8 mouse cellular contexts compared by ENCODE assay signal in genomic region chr15:88864270-88865030, GRCm38 (mm10). TPM values are rescaled to one million over a fixed set of nuclear protein-coding genes. Genes with fewer than 3 reads are reported as not detected.
A peak's percentile ranks its signal among the peaks of the same experiment; 100 is the strongest.
DNase-seq lines count a peak whose midpoint lies in the region; ATAC-seq and TF ChIP-seq lines count a peak whose summit lies in the region.

No protein-coding gene starts in this region.

- H3K4me3 ChIP-seq in embryonic facial prominence, embryonic 15.5 days (replicated peaks): peak overlapping the region; percentile 87
- H3K4me3 ChIP-seq in intestine, postnatal 0 days (ENCODE audit: low read depth, low read length): peak overlapping the region; percentile 83
- H3K4me3 ChIP-seq in lung, postnatal 0 days (ENCODE audit: low read depth, low read length): peak overlapping the region; percentile 95

- peak; percentile 37 for TF ChIP-seq CTCF in intestine, postnatal 0 days (IDR thresholded peaks at IDR 0.05; ENCODE audit: low read depth)
- TF ChIP-seq CTCF in lung, postnatal 0 days (IDR thresholded peaks at IDR 0.05): peak; percentile 57

- 12% methylated on average over 22 of the region's 22 CpGs for WGBS in embryonic facial prominence, embryonic 15.5 days
- WGBS in intestine, postnatal 0 days: 18% methylated on average over 22 of the region's 22 CpGs
- WGBS in lung, postnatal 0 days: 21% methylated on average over 22 of the region's 22 CpGs

- no peaks in the 10 kb centered on the region for H3K27me3 ChIP-seq in embryonic facial prominence, embryonic 15.5 days
- H3K27me3 ChIP-seq in intestine, postnatal 0 days (replicated peaks; ENCODE audit: control insufficient read depth, insufficient read depth, low read length): no peaks in the 10 kb centered on the region
- no peaks in the 10 kb centered on the region for H3K27me3 ChIP-seq in lung, postnatal 0 days (replicated peaks; ENCODE audit: insufficient read depth, low read length)

- 0 out of 2 replicates have a peak overlapping the region, but pooled peaks have one; percentile 80 for H3K9ac ChIP-seq in embryonic facial prominence, embryonic 15.5 days
- H3K9ac ChIP-seq in intestine, postnatal 0 days (ENCODE audit: low read depth, low read length): peak overlapping the region; percentile 91
- peak overlapping the region; percentile 98 for H3K9ac ChIP-seq in lung, postnatal 0 days (replicated peaks; ENCODE audit: low read depth)

- DNase-seq in layer of hippocampus, adult 11-12 months (ENCODE audit: low spot score): peak; percentile 55
- DNase-seq in layer of hippocampus, postnatal 14 days (ENCODE audit: low spot score in 2 of 2): no peak
- peak; percentile 76 for DNase-seq in adipocyte (ENCODE audit: low spot score)
- no peak for DNase-seq in lung, postnatal 0 days (ENCODE audit: low spot score)
- no peak for DNase-seq in left cerebral cortex, adult 11 months (ENCODE audit: low spot score)
- no peak for DNase-seq in gastrocnemius, postnatal 4 days (ENCODE audit: low spot score in 2 of 2)

- peak overlapping the region; percentile 97 for H3K27ac ChIP-seq in embryonic facial prominence, embryonic 15.5 days (replicated peaks)
- peak overlapping the region; percentile 97 for H3K27ac ChIP-seq in intestine, postnatal 0 days (ENCODE audit: low read depth, low read length)
- H3K27ac ChIP-seq in lung, postnatal 0 days (ENCODE audit: low read length): peak overlapping the region; percentile 99

- ATAC-seq in embryonic facial prominence, embryonic 15.5 days (ENCODE audit: insufficient number of reproducible peaks, low FRiP score, low TSS enrichment, low read depth): no peak
- no peak for ATAC-seq in intestine, postnatal 0 days
- no peak; the same call in 1 of the 2 replicates for ATAC-seq in lung, postnatal 0 days

- no peaks in the 10 kb centered on the region for H3K9me3 ChIP-seq in embryonic facial prominence, embryonic 15.5 days (replicated peaks)
- no peaks in the 10 kb centered on the region for H3K9me3 ChIP-seq in intestine, postnatal 0 days (ENCODE audit: control insufficient read depth)
- no peaks in the 10 kb centered on the region for H3K9me3 ChIP-seq in lung, postnatal 0 days (ENCODE audit: low read length)

- no peak for TF ChIP-seq EP300 in lung, postnatal 0 days (IDR thresholded peaks at IDR 0.05)

- H3K4me1 ChIP-seq in embryonic facial prominence, embryonic 15.5 days: peaks cover 45% of the 10 kb centered on the region
- H3K4me1 ChIP-seq in intestine, postnatal 0 days (replicated peaks; ENCODE audit: control insufficient read depth, insufficient read depth, low read length): peaks cover 9% of the 10 kb centered on the region
- H3K4me1 ChIP-seq in lung, postnatal 0 days (ENCODE audit: insufficient read depth, low read depth, low read length): peaks cover 30% of the 10 kb centered on the region

- H3K4me2 ChIP-seq in embryonic facial prominence, embryonic 15.5 days (replicated peaks): peak overlapping the region; percentile 89
- H3K4me2 ChIP-seq in intestine, postnatal 0 days (replicated peaks; ENCODE audit: low read depth): peak overlapping the region; percentile 74
- H3K4me2 ChIP-seq in lung, postnatal 0 days (replicated peaks; ENCODE audit: low read depth, low read length): peak overlapping the region; percentile 82

- peaks cover 21% of the 10 kb centered on the region for H3K36me3 ChIP-seq in embryonic facial prominence, embryonic 15.5 days
- H3K36me3 ChIP-seq in intestine, postnatal 0 days (ENCODE audit: control insufficient read depth, insufficient read depth): peaks cover 17% of the 10 kb centered on the region; the same call in 1 of the 2 replicates
- H3K36me3 ChIP-seq in lung, postnatal 0 days (ENCODE audit: insufficient read depth, low read length): peaks cover 9% of the 10 kb centered on the region; the same call in 1 of the 2 replicates

RNA-seq across cellular contexts. Expression of gene Pim3, which starts 2.5 kb away (rescaled TPM):
- total RNA-seq in layer of hippocampus, postnatal 14 days (2021): 10 to 100 TPM; 40.8 to 48.4 TPM
- 63.0 and 64.8 TPM in 2 replicates for polyA plus RNA-seq in embryonic facial prominence, embryonic 15.5 days (2015; fragmentation: Nextera tagmentation; extraction: Ambion mirVana)
- 28.0 and 36.8 TPM in 2 replicates for polyA plus RNA-seq in intestine, postnatal 0 days (2015; fragmentation: Nextera tagmentation; extraction: Ambion mirVana)
- polyA plus RNA-seq in lung, postnatal 0 days (2015; fragmentation: Nextera tagmentation; extraction: Ambion mirVana): 66.0 and 69.6 TPM in 2 replicates
- total RNA-seq in gastrocnemius, postnatal 4 days (2021): 10 to 100 TPM; 18.5 to 21.0 TPM

RNA-seq across cellular contexts. Expression of gene Creld2, which starts 45.0 kb away (rescaled TPM):
- total RNA-seq in layer of hippocampus, postnatal 14 days (2021): 10 to 100 TPM; 17.3 to 26.1 TPM
- polyA plus RNA-seq in embryonic facial prominence, embryonic 15.5 days (2015; fragmentation: Nextera tagmentation; extraction: Ambion mirVana): 86.5 and 87.7 TPM in 2 replicates
- polyA plus RNA-seq in intestine, postnatal 0 days (2015; fragmentation: Nextera tagmentation; extraction: Ambion mirVana): 67.8 and 67.9 TPM in 2 replicates
- polyA plus RNA-seq in lung, postnatal 0 days (2015; fragmentation: Nextera tagmentation; extraction: Ambion mirVana): 62.6 and 76.5 TPM in 2 replicates
- total RNA-seq in gastrocnemius, postnatal 4 days (2021): 10 to 100 TPM; 20.8 to 22.0 TPM

RNA-seq across cellular contexts. Expression of gene Alg12, which starts 45.3 kb away (rescaled TPM):
- 10 to 100 TPM in 1 of 2 experiments, 1 to 10 TPM in 1; 9.2 to 12.0 TPM for total RNA-seq in layer of hippocampus, postnatal 14 days (2021)
- polyA plus RNA-seq in embryonic facial prominence, embryonic 15.5 days (2015; fragmentation: Nextera tagmentation; extraction: Ambion mirVana): 10.7 and 14.2 TPM in 2 replicates
- 7.3 and 8.4 TPM in 2 replicates for polyA plus RNA-seq in intestine, postnatal 0 days (2015; fragmentation: Nextera tagmentation; extraction: Ambion mirVana)
- 7.2 and 7.9 TPM in 2 replicates for polyA plus RNA-seq in lung, postnatal 0 days (2015; fragmentation: Nextera tagmentation; extraction: Ambion mirVana)
- 1 to 10 TPM; 6.9 to 9.0 TPM for total RNA-seq in gastrocnemius, postnatal 4 days (2021)

Comparison
In these comparisons a context has a peak if more than half of its experiments do, and no peak if none do; other contexts are left out.
1. DNase-seq: peak in layer of hippocampus, adult 11-12 months (single experiment) and adipocyte (single experiment); none in layer of hippocampus, postnatal 14 days (0 of 2), lung, postnatal 0 days (single experiment), left cerebral cortex, adult 11 months (single experiment) and gastrocnemius, postnatal 4 days (0 of 2).
2. Peak in every context shown above with its lines, with median percentiles within 50 percentile points of each other: H3K27ac ChIP-seq, H3K4me2 ChIP-seq, H3K4me3 ChIP-seq and H3K9ac ChIP-seq.